ENCODE assay signal across 7 mouse cellular contexts in the genomic region with DNA sequence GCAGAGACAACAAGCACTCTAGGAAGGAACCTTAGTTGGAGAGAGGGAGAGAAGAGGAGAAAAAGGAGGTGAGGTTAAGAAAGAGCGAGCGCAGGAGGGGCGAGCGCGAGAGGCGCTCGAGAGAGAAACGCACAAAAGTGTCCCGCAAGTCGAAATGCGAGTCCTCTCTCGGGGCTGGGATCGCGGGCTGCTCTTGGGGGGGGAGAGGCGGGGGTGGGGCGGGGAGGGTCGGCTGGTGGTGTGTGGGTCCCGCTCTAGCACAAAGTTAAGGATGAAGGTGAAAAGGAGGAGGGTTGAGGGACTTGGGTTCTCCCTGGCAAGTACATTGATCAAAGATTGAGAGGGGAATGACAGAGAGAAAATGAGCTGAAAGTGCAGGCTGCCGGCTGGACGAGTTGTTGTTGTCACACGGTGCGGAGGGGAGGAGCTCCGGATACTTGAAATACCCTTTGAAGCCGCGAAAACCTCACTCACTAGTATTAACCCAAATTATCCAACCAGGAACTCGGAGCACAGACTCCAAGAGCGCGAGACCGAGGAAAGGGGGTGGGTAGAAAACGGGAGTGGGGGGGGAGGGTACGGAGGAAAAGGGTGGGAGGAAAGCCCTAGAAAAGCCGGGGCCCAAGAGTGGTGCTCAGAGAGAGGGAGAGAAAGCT. TPM values are rescaled to one million over a fixed set of nuclear protein-coding genes. Genes with fewer than 3 reads are reported as not detected.
DNase-seq lines count a peak whose midpoint lies in the region; ATAC-seq lines count a peak whose summit lies in the region.

TSS of gene Dach1 (minus strand) at position 345 of the 656 bp plus-strand sequence.

- peak within 1 kb of the TSS; percentile 65 for H3K27ac ChIP-seq in forebrain, embryonic 16.5 days (ENCODE audit: low read length)
- H3K27ac ChIP-seq in hindbrain, embryonic 15.5 days (replicated peaks), result peak within 1 kb of the TSS; percentile 98

- H3K4me1 ChIP-seq in forebrain, embryonic 16.5 days (replicated peaks; ENCODE audit: control insufficient read depth, insufficient read depth, low read length), result peaks cover 21% of the 10 kb centered on the region
- peaks cover 22% of the 10 kb centered on the region for H3K4me1 ChIP-seq in hindbrain, embryonic 15.5 days (replicated peaks)

- no peaks in the 10 kb centered on the region for H3K9me3 ChIP-seq in forebrain, embryonic 16.5 days (ENCODE audit: control insufficient read depth, low read length)
- no peaks in the 10 kb centered on the region for H3K9me3 ChIP-seq in hindbrain, embryonic 15.5 days

- H3K4me2 ChIP-seq in forebrain, embryonic 16.5 days (ENCODE audit: low read length), result peak within 1 kb of the TSS; percentile 96
- peak within 1 kb of the TSS; percentile 67 for H3K4me2 ChIP-seq in hindbrain, embryonic 15.5 days

- no peaks in the 10 kb centered on the region for H3K36me3 ChIP-seq in forebrain, embryonic 16.5 days (ENCODE audit: control insufficient read depth, insufficient read depth)
- no peaks in the 10 kb centered on the region for H3K36me3 ChIP-seq in hindbrain, embryonic 15.5 days

- peak; percentile 67 for ATAC-seq in forebrain, embryonic 16.5 days
- peak; percentile 81 for ATAC-seq in hindbrain, embryonic 15.5 days (ENCODE audit: low FRiP score, low read depth)
- ATAC-seq in megakaryocyte-erythroid progenitor cell, adult 5-6 weeks (replicated peaks; ENCODE audit: low FRiP score, low TSS enrichment, poor library complexity, severe bottlenecking), result peak; percentile 76

- peak; percentile 43 to 82 for DNase-seq in adrenal gland, adult (ENCODE audit: inconsistent age in 2 of 2, low spot score in 1 of 2)
- DNase-seq in cerebellum, adult 9-10 months, result peak; percentile 26
- peak; percentile 79 for DNase-seq in left cerebral cortex, postnatal 4 days
- DNase-seq in right cerebral cortex, postnatal 4 days, result peak; percentile 19

- under 1% methylated on average over 32 of the region's 32 CpGs for WGBS in forebrain, embryonic 16.5 days
- 0% methylated on average over 31 of the region's 32 CpGs for WGBS in hindbrain, embryonic 15.5 days

- H3K9ac ChIP-seq in forebrain, embryonic 16.5 days (replicated peaks; ENCODE audit: low read depth, low read length), result peak within 1 kb of the TSS; percentile 83
- H3K9ac ChIP-seq in hindbrain, embryonic 15.5 days, result peak within 1 kb of the TSS; percentile 90

- intact Hi-C loops in left cerebral cortex, postnatal 4 days (cut with DNase I), result loop anchor here (5.0 kb wide), 1 partner anchor 837 kb away; no protein-coding TSS in a partner anchor

- no peaks in the 10 kb centered on the region; the same call in none of the 2 replicates for H3K27me3 ChIP-seq in forebrain, embryonic 16.5 days (replicated peaks; ENCODE audit: control insufficient read depth, insufficient read depth, low read length)
- no peaks in the 10 kb centered on the region for H3K27me3 ChIP-seq in hindbrain, embryonic 15.5 days

- H3K4me3 ChIP-seq in forebrain, embryonic 16.5 days (replicated peaks; ENCODE audit: low read length), result peak within 1 kb of the TSS; percentile 80
- peak within 1 kb of the TSS; percentile 79 for H3K4me3 ChIP-seq in hindbrain, embryonic 15.5 days

RNA-seq across cellular contexts. Expression of gene Dach1, which starts in this region (rescaled TPM):
- 7.4 and 8.6 TPM in 2 replicates for polyA plus RNA-seq in forebrain, embryonic 16.5 days (2015; fragmentation: Nextera tagmentation; extraction: Ambion mirVana)
- 14.7 and 16.2 TPM in 2 replicates for polyA plus RNA-seq in hindbrain, embryonic 15.5 days (2015; fragmentation: Nextera tagmentation; extraction: Ambion mirVana)
- 10 to 100 TPM; 11.6 to 14.8 TPM for total RNA-seq in left cerebral cortex, postnatal 4 days (2021)
- total RNA-seq in megakaryocyte-erythroid progenitor cell, adult 5-6 weeks (2014; fragmentation: Nextera tagmentation), result 12.5 and 19.1 TPM in 2 replicates
- 7.9 and 11.5 TPM in 2 replicates for total RNA-seq in megakaryocyte-erythroid progenitor cell, adult 5-6 weeks (2017)

Comparison
In these comparisons a context has a peak if more than half of its experiments do, and no peak if none do; other contexts are left out.
1. Peak in every context shown above with its lines: DNase-seq, ATAC-seq, H3K4me3 ChIP-seq and H3K27ac ChIP-seq.
2. DNase-seq: peak in every context shown above with its lines; median percentile 79 in left cerebral cortex, postnatal 4 days; 62 in adrenal gland, adult; 26 in cerebellum, adult 9-10 months; 19 in right cerebral cortex, postnatal 4 days.